Mouse (Mus musculus) lung, postnatal 0 days (tissue): ENCODE data around the gene Fxyd6.

Source experiments
- CTCF ChIP-seq: IDR thresholded peaks from 2 replicates; pipeline ENCODE4 v1.5.1; 2016; ENCODE audit warnings: antibody characterized with exemption, mild to moderate bottlenecking
- EP300 ChIP-seq: IDR thresholded peaks from 2 replicates; pipeline ENCODE4 v1.6.1; 2016; ENCODE audit warnings: antibody characterized with exemption, mild to moderate bottlenecking, control low read depth

GRCm38 (mm10) chr9:45349181-45349580 is 20.8 kb upstream of the Fxyd6 start:
- no peak for TF ChIP-seq CTCF
- TF ChIP-seq EP300: no peak
